Mouse (Mus musculus): ENCODE measurements around the gene Metrnl. TPM values are rescaled to one million over a fixed set of nuclear protein-coding genes. Genes with fewer than 3 reads are reported as not detected.
A peak's percentile ranks its signal among the peaks of the same experiment; 100 is the strongest.
"Not testable (repeated sequence)": the region's sequence is repeated elsewhere in the genome, so short reads cannot be mapped to it uniquely, and the experiment has no call there.

The Metrnl gene
- polyA plus RNA-seq, 1 experiment from 2014 or later = 27.7 TPM

GRCm38 (mm10) chr11:121658151-121658550 is 43.2 kb upstream of the Metrnl start:
- 67% methylated on average over 1 of the region's 1 CpGs for WGBS

GRCm38 (mm10) chr11:121660604-121661003 is 40.7 kb upstream of the Metrnl start:
- H3K36me3 ChIP-seq (ENCODE audit: control insufficient read depth, insufficient read depth, low read length); H3K9me3 ChIP-seq (ENCODE audit: control insufficient read depth, low read length); H3K27me3 ChIP-seq (ENCODE audit: control insufficient read depth, insufficient read depth, low read length); H3K9ac ChIP-seq (ENCODE audit: low read depth, low read length); H3K4me2 ChIP-seq (replicated peaks; ENCODE audit: low read depth, low read length); H3K4me1 ChIP-seq (replicated peaks; ENCODE audit: control insufficient read depth, insufficient read depth, low read length); H3K27ac ChIP-seq (ENCODE audit: low read depth, low read length); ATAC-seq (ENCODE audit: low FRiP score); H3K4me3 ChIP-seq (ENCODE audit: low read depth, low read length); DNase-seq (ENCODE audit: low spot score): not testable (repeated sequence)
- WGBS = 94% methylated on average over 2 of the region's 2 CpGs

More at GRCm38 (mm10) chr11:121658151-121658550, 43.2 kb upstream of the Metrnl start:
- DNase-seq (ENCODE audit: low spot score) (no peak), ATAC-seq (ENCODE audit: low FRiP score) (no peak)
- Histone ChIP-seq H3K4me1 (replicated peaks; ENCODE audit: control insufficient read depth, insufficient read depth, low read length) (no peaks in the 10 kb centered on the region), H3K9me3 (ENCODE audit: control insufficient read depth, low read length) (no peaks in the 10 kb centered on the region), H3K4me3 (ENCODE audit: low read depth, low read length) (no peak overlapping the region), H3K9ac (ENCODE audit: low read depth, low read length) (no peak overlapping the region), H3K36me3 (ENCODE audit: control insufficient read depth, insufficient read depth, low read length) (no peaks in the 10 kb centered on the region), H3K4me2 (replicated peaks; ENCODE audit: low read depth, low read length) (no peak overlapping the region), H3K27me3 (ENCODE audit: control insufficient read depth, insufficient read depth, low read length) (no peaks in the 10 kb centered on the region), H3K27ac (ENCODE audit: low read depth, low read length) (no peak overlapping the region)

DNA sequence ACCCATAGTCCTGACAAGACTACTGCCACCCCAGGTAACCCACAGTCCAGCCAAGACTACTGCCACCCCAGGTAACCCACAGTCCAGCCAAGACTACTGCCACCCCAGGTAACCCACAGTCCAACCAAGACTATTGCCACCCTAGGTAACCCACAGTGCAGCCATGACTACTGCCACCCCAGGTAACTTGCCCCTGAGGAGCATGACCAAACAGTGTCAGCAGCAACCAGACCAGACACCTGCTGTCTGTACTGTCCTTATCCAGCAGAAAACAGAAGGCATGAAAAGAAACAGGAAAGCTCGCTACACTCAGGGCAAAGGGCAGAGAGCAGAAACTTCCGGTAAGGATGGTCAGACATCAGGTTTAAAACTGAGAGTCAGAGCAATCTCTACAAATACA is 40.2 kb upstream of the Metrnl start:
- Histone ChIP-seq H3K4me1 (replicated peaks; ENCODE audit: control insufficient read depth, insufficient read depth, low read length) (no peaks in the 10 kb centered on the region), H3K27ac (ENCODE audit: low read depth, low read length) (no peak overlapping the region), H3K9ac (ENCODE audit: low read depth, low read length) (no peak overlapping the region), H3K4me3 (ENCODE audit: low read depth, low read length) (no peak overlapping the region), H3K36me3 (ENCODE audit: control insufficient read depth, insufficient read depth, low read length) (no peaks in the 10 kb centered on the region), H3K9me3 (ENCODE audit: control insufficient read depth, low read length) (no peaks in the 10 kb centered on the region), H3K27me3 (ENCODE audit: control insufficient read depth, insufficient read depth, low read length) (no peaks in the 10 kb centered on the region), H3K4me2 (replicated peaks; ENCODE audit: low read depth, low read length) (no peak overlapping the region)
- ATAC-seq (ENCODE audit: low FRiP score) (no peak), DNase-seq (ENCODE audit: low spot score) (no peak)
- WGBS = 96% methylated on average over 2 of the region's 2 CpGs

DNA sequence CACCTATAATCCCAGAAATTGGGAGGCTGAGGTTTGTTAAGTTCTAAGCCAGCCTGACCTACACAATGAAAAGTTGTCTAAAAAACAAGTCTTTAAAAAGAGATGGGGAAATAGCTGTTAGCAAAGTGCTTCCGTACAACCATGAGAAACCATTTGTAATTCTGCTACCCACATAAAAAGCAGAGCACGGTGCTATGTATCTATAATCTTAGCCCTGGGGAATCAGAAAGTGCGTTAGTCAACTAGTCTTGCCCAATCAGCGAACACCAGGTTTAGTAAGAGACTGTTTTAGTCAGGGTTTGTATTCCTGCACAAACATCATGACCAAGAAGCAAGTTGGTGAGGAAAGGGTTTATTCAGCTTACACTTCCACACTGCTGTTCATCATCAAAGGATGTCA is 33.8 kb upstream of the Metrnl start:
- H3K9me3 ChIP-seq (ENCODE audit: control insufficient read depth, low read length) = no peaks in the 10 kb centered on the region
- H3K9ac ChIP-seq (ENCODE audit: low read depth, low read length) = no peak overlapping the region
- ATAC-seq (ENCODE audit: low FRiP score) (no peak), DNase-seq (ENCODE audit: low spot score) (no peak)
- no peak overlapping the region for H3K4me3 ChIP-seq (ENCODE audit: low read depth, low read length)
- H3K4me2 ChIP-seq (replicated peaks; ENCODE audit: low read depth, low read length) = no peak overlapping the region
- H3K27ac ChIP-seq (ENCODE audit: low read depth, low read length) = no peak overlapping the region
- H3K36me3 ChIP-seq (ENCODE audit: control insufficient read depth, insufficient read depth, low read length) = no peaks in the 10 kb centered on the region
- no peaks in the 10 kb centered on the region for H3K27me3 ChIP-seq (ENCODE audit: control insufficient read depth, insufficient read depth, low read length)
- no peaks in the 10 kb centered on the region for H3K4me1 ChIP-seq (replicated peaks; ENCODE audit: control insufficient read depth, insufficient read depth, low read length)
- 93% methylated on average over 4 of the region's 4 CpGs for WGBS

- DNase-seq (ENCODE audit: low spot score) (no peak), ATAC-seq (ENCODE audit: low FRiP score) (no peak)
- Histone ChIP-seq H3K27me3 (ENCODE audit: control insufficient read depth, insufficient read depth, low read length) (no peaks in the 10 kb centered on the region), H3K4me3 (ENCODE audit: low read depth, low read length) (no peak overlapping the region), H3K27ac (ENCODE audit: low read depth, low read length) (no peak overlapping the region), H3K4me1 (replicated peaks; ENCODE audit: control insufficient read depth, insufficient read depth, low read length) (0 out of 2 replicates have a peak, but pooled peaks cover 2% of the 10 kb centered on the region), H3K36me3 (ENCODE audit: control insufficient read depth, insufficient read depth, low read length) (no peaks in the 10 kb centered on the region), H3K9ac (ENCODE audit: low read depth, low read length) (no peak overlapping the region), H3K4me2 (replicated peaks; ENCODE audit: low read depth, low read length) (no peak overlapping the region), H3K9me3 (ENCODE audit: control insufficient read depth, low read length) (no peaks in the 10 kb centered on the region)
- WGBS = 90% methylated on average over 5 of the region's 5 CpGs
Measured at GRCm38 (mm10) chr11:121668776-121669175, 32.6 kb upstream of the Metrnl start.

DNA sequence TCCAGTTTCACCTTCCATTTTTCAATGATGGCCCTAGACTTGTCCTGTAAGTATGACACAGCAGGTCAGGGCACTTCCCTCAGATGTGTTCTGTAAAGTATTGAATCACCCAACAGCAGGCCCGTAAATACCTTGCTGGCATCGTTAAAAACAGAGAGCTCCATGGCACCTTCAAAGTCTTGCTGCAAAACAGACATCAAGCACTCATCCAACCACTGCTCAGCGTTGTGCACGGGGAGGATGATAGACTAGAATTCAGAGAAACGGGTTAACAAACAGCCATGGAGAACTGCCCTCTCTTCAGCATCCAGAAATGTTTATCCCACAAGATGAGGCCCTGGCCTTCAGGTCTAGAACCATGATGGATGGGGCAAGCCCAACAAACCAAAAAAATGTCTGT is 30.4 kb upstream of the Metrnl start:
- no peak overlapping the region for H3K4me3 ChIP-seq (ENCODE audit: low read depth, low read length)
- H3K9ac ChIP-seq (ENCODE audit: low read depth, low read length) = no peak overlapping the region
- 95% methylated on average over 5 of the region's 5 CpGs for WGBS
- no peaks in the 10 kb centered on the region for H3K36me3 ChIP-seq (ENCODE audit: control insufficient read depth, insufficient read depth, low read length)
- H3K4me2 ChIP-seq (replicated peaks; ENCODE audit: low read depth, low read length) = no peak overlapping the region
- H3K27me3 ChIP-seq (ENCODE audit: control insufficient read depth, insufficient read depth, low read length) = no peaks in the 10 kb centered on the region
- no peak overlapping the region for H3K27ac ChIP-seq (ENCODE audit: low read depth, low read length)
- H3K4me1 ChIP-seq (replicated peaks; ENCODE audit: control insufficient read depth, insufficient read depth, low read length) = 0 out of 2 replicates have a peak, but pooled peaks cover 2% of the 10 kb centered on the region
- ATAC-seq (ENCODE audit: low FRiP score) (no peak), DNase-seq (ENCODE audit: low spot score) (no peak)
- H3K9me3 ChIP-seq (ENCODE audit: control insufficient read depth, low read length) = no peaks in the 10 kb centered on the region

GRCm38 (mm10) chr11:121672312-121672989 is 28.9 kb upstream of the Metrnl start:
- WGBS = 3% methylated on average over 22 of the region's 22 CpGs
- peak; percentile 63 for ATAC-seq (ENCODE audit: low FRiP score)
- H3K4me3 ChIP-seq (ENCODE audit: low read depth, low read length) = peak overlapping the region; percentile 67
- H3K4me1 ChIP-seq (replicated peaks; ENCODE audit: control insufficient read depth, insufficient read depth, low read length) = 0 out of 2 replicates have a peak, but pooled peaks cover 2% of the 10 kb centered on the region
- peak overlapping the region; percentile 78 for H3K4me2 ChIP-seq (replicated peaks; ENCODE audit: low read depth, low read length)
- no peaks in the 10 kb centered on the region for H3K9me3 ChIP-seq (ENCODE audit: control insufficient read depth, low read length)
- H3K27me3 ChIP-seq (ENCODE audit: control insufficient read depth, insufficient read depth, low read length) = no peaks in the 10 kb centered on the region
- H3K36me3 ChIP-seq (ENCODE audit: control insufficient read depth, insufficient read depth, low read length) = no peaks in the 10 kb centered on the region
- peak overlapping the region; percentile 77 for H3K9ac ChIP-seq (ENCODE audit: low read depth, low read length)
- H3K27ac ChIP-seq (ENCODE audit: low read depth, low read length) = peak overlapping the region; percentile 81
- no peak for DNase-seq (ENCODE audit: low spot score)

GRCm38 (mm10) chr11:121672990-121673572 is 28.3 kb upstream of the Metrnl start, which contains the start of gene B3gntl1:
TSS of gene B3gntl1 (minus strand) at chr11:121673153.
- ATAC-seq (ENCODE audit: low FRiP score) = peak; percentile 100
- Histone ChIP-seq H3K9me3 (ENCODE audit: control insufficient read depth, low read length) (no peaks in the 10 kb centered on the region), H3K4me3 (ENCODE audit: low read depth, low read length) (peak within 1 kb of the TSS; percentile 67), H3K27me3 (ENCODE audit: control insufficient read depth, insufficient read depth, low read length) (no peaks in the 10 kb centered on the region), H3K4me2 (replicated peaks; ENCODE audit: low read depth, low read length) (peak within 1 kb of the TSS; percentile 78), H3K9ac (ENCODE audit: low read depth, low read length) (peak within 1 kb of the TSS; percentile 77), H3K4me1 (replicated peaks; ENCODE audit: control insufficient read depth, insufficient read depth, low read length) (0 out of 2 replicates have a peak, but pooled peaks cover 2% of the 10 kb centered on the region), H3K36me3 (ENCODE audit: control insufficient read depth, insufficient read depth, low read length) (no peaks in the 10 kb centered on the region), H3K27ac (ENCODE audit: low read depth, low read length) (peak within 1 kb of the TSS; percentile 81)
- under 1% methylated on average over 46 of the region's 46 CpGs for WGBS
- DNase-seq (ENCODE audit: low spot score) = peak; percentile 99

DNA sequence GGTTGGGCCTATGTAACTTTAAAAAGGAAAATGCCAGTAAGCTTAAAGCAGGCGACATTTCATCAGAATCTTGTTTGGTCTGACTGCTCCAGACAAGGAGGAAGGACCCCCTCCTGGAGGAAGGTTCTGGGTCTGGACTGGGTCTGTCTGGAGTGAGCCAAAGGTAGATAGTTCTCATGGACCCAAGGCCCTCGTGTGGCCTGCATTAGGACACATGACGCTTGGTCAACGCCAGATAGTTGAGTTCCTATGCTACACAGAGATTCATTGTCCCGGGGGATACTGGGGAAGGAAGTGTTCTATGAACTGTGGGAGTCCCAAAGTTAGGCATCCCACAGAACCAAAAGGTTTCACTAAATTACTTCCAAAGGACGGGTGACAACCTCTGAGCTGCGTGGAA is 27.7 kb upstream of the Metrnl start:
- Histone ChIP-seq H3K9me3 (ENCODE audit: control insufficient read depth, low read length) (no peaks in the 10 kb centered on the region), H3K9ac (ENCODE audit: low read depth, low read length) (peak overlapping the region; percentile 56), H3K4me3 (ENCODE audit: low read depth, low read length) (peak overlapping the region; percentile 67), H3K27ac (ENCODE audit: low read depth, low read length) (peak overlapping the region; percentile 60), H3K4me2 (replicated peaks; ENCODE audit: low read depth, low read length) (peak overlapping the region; percentile 78), H3K4me1 (replicated peaks; ENCODE audit: control insufficient read depth, insufficient read depth, low read length) (0 out of 2 replicates have a peak, but pooled peaks cover 2% of the 10 kb centered on the region), H3K27me3 (ENCODE audit: control insufficient read depth, insufficient read depth, low read length) (no peaks in the 10 kb centered on the region), H3K36me3 (ENCODE audit: control insufficient read depth, insufficient read depth, low read length) (no peaks in the 10 kb centered on the region)
- no peak for DNase-seq (ENCODE audit: low spot score)
- WGBS = 77% methylated on average over 7 of the region's 7 CpGs
- ATAC-seq (ENCODE audit: low FRiP score) = peak; percentile 31

All from hindbrain, embryonic 11.5 days (tissue).